Mouse (Mus musculus) hindbrain, embryonic 13.5 days (tissue): ENCODE data around the gene Zfp385a. TPM values are rescaled to one million over a fixed set of nuclear protein-coding genes. Genes with fewer than 3 reads are reported as not detected.
A peak's percentile ranks its signal among the peaks of the same experiment; 100 is the strongest.

Experiments used
- ATAC-seq: fragments of 200-750 bp; cut with Nextera tagmentation; 2 replicates; pipeline ENCODE4 v1.8.0; 2017; ENCODE audit warnings: moderate TSS enrichment; ENCODE audit not compliant: low FRiP score
- H3K27ac ChIP-seq: fragments of 300-500 bp; sonication (generic); 2 replicates; pipeline ENCODE4 v1.5.1; 2015; ENCODE audit warnings: inconsistent platforms, mild to moderate bottlenecking, moderate library complexity
- H3K27me3 ChIP-seq: fragments of 300-500 bp; sonication (generic); 2 replicates; pipeline ENCODE4 v1.6.1; 2015; ENCODE audit warnings: mild to moderate bottlenecking, inconsistent platforms
- H3K36me3 ChIP-seq: fragments of 300-500 bp; sonication (generic); 2 replicates; pipeline ENCODE4 v1.6.1; 2015; ENCODE audit warnings: mild to moderate bottlenecking, inconsistent platforms
- H3K4me1 ChIP-seq: fragments of 300-500 bp; sonication (generic); replicated peaks from 2 replicates; pipeline ENCODE4 v1.6.1; 2015; ENCODE audit warnings: inconsistent platforms
- H3K4me2 ChIP-seq: fragments of 300-500 bp; sonication (generic); 2 replicates; pipeline ENCODE4 v1.6.1; 2015; ENCODE audit warnings: inconsistent platforms, mild to moderate bottlenecking, moderate library complexity
- H3K4me3 ChIP-seq: fragments of 300-500 bp; sonication (generic); 2 replicates; pipeline ENCODE4 v1.5.1; 2015; ENCODE audit warnings: mild to moderate bottlenecking, inconsistent platforms
- H3K9ac ChIP-seq: fragments of 300-500 bp; sonication (generic); 2 replicates; pipeline ENCODE4 v1.6.1; 2015; ENCODE audit warnings: mild to moderate bottlenecking, inconsistent platforms
- H3K9me3 ChIP-seq: fragments of 300-500 bp; sonication (generic); 2 replicates; pipeline ENCODE4 v1.6.1; 2016; ENCODE audit warnings: inconsistent platforms
- WGBS: fragments of 180-500 bp; shearing (Covaris S2); methylation state at CpG from one replicate; pipeline ENCODE4 v1.1.7; 2015; 5-methylcytosine and 5-hydroxymethylcytosine counted together
- microRNA counts: library from miRNA; unstranded; fragments of <30 nt; microRNA quantifications from one replicate; lab custom pipeline; 2016
- microRNA-seq: library from miRNA; unstranded; fragments of <30 nt; microRNA quantifications from one replicate; pipeline ENCODE4, GENCODE M21; 2016
- polyA plus RNA-seq: library from polyadenylated mRNA; unstranded; fragments of >200 nt; fragmentation: Nextera tagmentation; extraction: Ambion mirVana; gene quantifications from 2 replicates; pipeline ENCODE4 v1.2.1, GENCODE M21; 2015

The Zfp385a gene
- polyA plus RNA-seq, 1 experiment from 2014 or later, result 18.6 TPM

DNA sequence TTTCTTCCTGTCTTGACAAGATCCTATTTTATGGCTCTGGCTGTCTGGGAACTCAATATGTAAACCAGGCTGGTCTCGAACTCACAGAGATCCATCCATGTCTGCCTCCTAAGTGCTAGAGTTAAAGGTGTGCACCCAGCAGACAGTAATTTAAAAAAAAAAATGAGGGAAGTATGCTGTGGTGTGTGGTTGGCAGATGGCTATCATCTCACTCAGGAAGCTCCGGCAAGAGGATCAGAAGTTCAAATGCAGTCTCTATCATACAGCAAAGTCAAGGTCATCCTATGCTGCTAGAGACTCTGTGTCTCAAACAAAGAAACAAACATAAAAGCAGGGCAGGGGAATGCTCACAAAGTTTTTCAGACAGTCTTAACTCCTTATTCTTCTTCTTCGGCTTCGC lies 71.0 kb downstream of the Zfp385a start:
- H3K27me3 ChIP-seq, result 0 out of 2 replicates have a peak, but pooled peaks cover 3% of the 10 kb centered on the region
- H3K36me3 ChIP-seq, result no peaks in the 10 kb centered on the region
- H3K9me3 ChIP-seq, result no peaks in the 10 kb centered on the region
- 87% methylated on average over 4 of the region's 4 CpGs for WGBS
- no peak overlapping the region for H3K4me3 ChIP-seq
- H3K4me1 ChIP-seq, result peaks cover 8% of the 10 kb centered on the region
- no peak overlapping the region for H3K9ac ChIP-seq
- H3K4me2 ChIP-seq, result no peak overlapping the region
- no peak for ATAC-seq
- no peak overlapping the region for H3K27ac ChIP-seq

DNA sequence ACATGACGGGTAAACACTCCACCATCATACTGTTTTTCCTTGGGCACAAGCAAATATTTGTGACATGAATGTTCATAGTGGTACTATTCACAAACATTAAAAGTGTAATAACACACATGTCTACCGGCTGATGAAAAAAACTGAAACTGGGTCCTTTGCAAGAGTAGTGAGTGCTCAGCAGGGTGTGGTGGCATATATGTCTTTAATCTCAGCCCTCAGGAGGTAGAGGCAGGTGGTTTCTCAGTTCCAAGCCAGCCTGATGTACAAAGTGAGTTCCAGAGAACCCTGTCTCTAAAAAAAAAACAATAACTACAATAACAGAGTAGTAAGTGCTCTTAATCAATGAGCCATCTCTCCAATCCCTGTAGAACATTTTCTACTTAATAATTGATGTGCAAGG lies 75.1 kb downstream of the Zfp385a start:
- no peak overlapping the region for H3K4me2 ChIP-seq
- no peaks in the 10 kb centered on the region for H3K9me3 ChIP-seq
- ATAC-seq, result no peak
- no peaks in the 10 kb centered on the region for H3K4me1 ChIP-seq
- no peak overlapping the region for H3K9ac ChIP-seq
- H3K36me3 ChIP-seq, result no peaks in the 10 kb centered on the region
- WGBS, result 92% methylated on average over 2 of the region's 2 CpGs
- 0 out of 2 replicates have a peak, but pooled peaks cover 3% of the 10 kb centered on the region for H3K27me3 ChIP-seq
- no peak overlapping the region for H3K4me3 ChIP-seq
- no peak overlapping the region for H3K27ac ChIP-seq

MicroRNA genes within 50 kb of the gene (microRNA counts, 519-probe panel; counts per million panel counts)
- 4,282 counts per million, percentile 71 among the panel's probes with 10 or more counts for microRNA mmu-miR-148b (lab: Ali Mortazavi, UCI)

Small RNAs within 50 kb of the gene (microRNA-seq; reads per million reads assigned to microRNA genes)
- gene Mir148b (172 reads per million, percentile 57 among the genes with 10 or more reads in this experiment), gene Mir6963 (not detected)

Other genes starting within 250 kb of the Zfp385a start
- 40.7 and 41.2 TPM in 2 replicates for gene Smug1, start 173.0 kb downstream of the Zfp385a start, polyA plus RNA-seq
- gene Cbx5, start 100.3 kb downstream of the Zfp385a start, polyA plus RNA-seq, result 143 and 144 TPM in 2 replicates
- 901 and 926 TPM in 2 replicates for gene Hnrnpa1, start 99.7 kb downstream of the Zfp385a start, polyA plus RNA-seq
- 1.1 and 1.4 TPM in 2 replicates for gene Nfe2, start 81.7 kb downstream of the Zfp385a start, polyA plus RNA-seq
- 219 and 222 TPM in 2 replicates for gene Copz1, start 67.4 kb downstream of the Zfp385a start, polyA plus RNA-seq
- 0.23 and 0.34 TPM in 2 replicates for gene Gpr84, start 29.5 kb downstream of the Zfp385a start, polyA plus RNA-seq
- 8.6 and 8.9 TPM in 2 replicates for gene Itga5, start 26.7 kb upstream of the Zfp385a start, polyA plus RNA-seq
- gene Gtsf1, start 90.4 kb upstream of the Zfp385a start, polyA plus RNA-seq, result not detected in 2 replicates
- gene Gtsf2, start 108.4 kb upstream of the Zfp385a start, polyA plus RNA-seq, result not detected in 2 replicates
- gene Nckap1l, start 113.7 kb upstream of the Zfp385a start, polyA plus RNA-seq, result 1.7 and 2.3 TPM in 2 replicates
- 81.6 and 84.0 TPM in 2 replicates for gene Pde1b, start 162.9 kb upstream of the Zfp385a start, polyA plus RNA-seq
- 99.2 and 101 TPM in 2 replicates for gene Ppp1r1a, start 197.9 kb upstream of the Zfp385a start, polyA plus RNA-seq
- not detected in 2 replicates for gene Glycam1, start 225.0 kb upstream of the Zfp385a start, polyA plus RNA-seq